Mouse (Mus musculus): ENCODE measurements around the gene Cd47. TPM values are rescaled to one million over a fixed set of nuclear protein-coding genes. Genes with fewer than 3 reads are reported as not detected.
A peak's percentile ranks its signal among the peaks of the same experiment; 100 is the strongest.

Gene Cd47
- polyA plus RNA-seq, 1 experiment from 2014 or later, result 63.3 TPM

DNA sequence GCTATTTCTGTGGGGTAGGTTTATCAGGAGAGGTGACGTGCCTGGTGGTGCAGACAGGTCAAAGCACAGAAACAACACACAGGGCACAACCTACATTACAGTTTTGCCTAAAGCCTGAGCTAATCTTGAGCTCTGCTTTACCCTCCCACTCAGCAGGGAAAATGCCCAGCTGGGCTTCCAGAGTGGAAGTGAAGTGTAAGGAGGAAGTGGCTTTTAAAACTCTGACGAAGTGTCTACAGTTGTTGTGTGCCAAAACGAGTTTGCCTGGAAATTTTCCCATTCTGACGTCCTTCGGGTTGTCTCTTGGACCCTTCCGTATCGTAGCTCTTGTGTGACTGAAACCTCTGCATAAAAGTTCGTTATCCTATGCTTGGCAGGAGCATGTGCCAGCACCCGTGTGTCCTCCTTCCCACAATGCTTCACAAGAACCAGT is 7.9 kb upstream of the Cd47 start:
- no peaks in the 10 kb centered on the region for H3K9me3 ChIP-seq (replicated peaks)
- ATAC-seq (ENCODE audit: insufficient number of reproducible peaks, low FRiP score), result peak; percentile 51; the same call in 1 of the 2 replicates
- no peak overlapping the region for H3K9ac ChIP-seq
- no peaks in the 10 kb centered on the region for H3K27me3 ChIP-seq (replicated peaks)
- H3K4me2 ChIP-seq, result peak overlapping the region; percentile 56
- 29% methylated on average over 9 of the region's 9 CpGs for WGBS
- peaks cover 14% of the 10 kb centered on the region for H3K4me1 ChIP-seq (replicated peaks)
- H3K4me3 ChIP-seq, result 0 out of 2 replicates have a peak overlapping the region, but pooled peaks have one; percentile 9
- peak overlapping the region; percentile 64 for H3K27ac ChIP-seq (ENCODE audit: poor library complexity, severe bottlenecking)
- no peaks in the 10 kb centered on the region for H3K36me3 ChIP-seq

DNA sequence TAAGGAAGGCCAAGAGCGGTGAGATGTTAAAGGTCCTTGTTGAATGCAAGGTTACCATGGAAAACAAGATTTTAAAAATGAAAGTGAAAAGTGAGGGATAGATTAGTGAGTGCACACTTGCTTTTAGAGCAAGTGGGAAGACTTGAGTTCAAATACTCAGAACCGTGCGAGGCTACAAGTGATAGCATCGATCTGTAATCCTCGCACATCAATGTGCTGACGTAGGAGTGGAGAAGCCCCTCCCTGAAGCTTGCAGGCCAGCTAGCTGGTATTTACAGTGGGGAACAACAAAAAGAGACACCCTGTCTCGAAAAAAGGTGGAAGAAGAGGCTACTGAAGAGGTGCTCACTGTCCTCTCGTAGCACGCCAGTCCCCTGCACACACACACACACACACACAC is 6.7 kb upstream of the Cd47 start:
- H3K4me2 ChIP-seq, result no peak overlapping the region
- H3K27ac ChIP-seq (ENCODE audit: poor library complexity, severe bottlenecking), result no peak overlapping the region

GRCm38 (mm10) chr16:49796271-49796670 is 4.1 kb upstream of the Cd47 start:
- Histone ChIP-seq H3K27me3 (replicated peaks) (no peaks in the 10 kb centered on the region), H3K4me1 (replicated peaks) (peaks cover 24% of the 10 kb centered on the region), H3K9ac (no peak overlapping the region), H3K4me2 (no peak overlapping the region), H3K9me3 (replicated peaks) (no peaks in the 10 kb centered on the region), H3K36me3 (no peaks in the 10 kb centered on the region), H3K27ac (ENCODE audit: poor library complexity, severe bottlenecking) (no peak overlapping the region), H3K4me3 (no peak overlapping the region)
- 82% methylated on average over 2 of the region's 2 CpGs for WGBS
- no peak for ATAC-seq (ENCODE audit: insufficient number of reproducible peaks, low FRiP score)

More for the DNA sequence above, 6.7 kb upstream of the Cd47 start:
- WGBS, result 86% methylated on average over 8 of the region's 9 CpGs
- H3K4me1 ChIP-seq (replicated peaks), result peaks cover 15% of the 10 kb centered on the region
- H3K36me3 ChIP-seq, result no peaks in the 10 kb centered on the region
- H3K4me3 ChIP-seq, result no peak overlapping the region
- no peak for ATAC-seq (ENCODE audit: insufficient number of reproducible peaks, low FRiP score)
- no peaks in the 10 kb centered on the region for H3K27me3 ChIP-seq (replicated peaks)
- no peak overlapping the region for H3K9ac ChIP-seq
- no peaks in the 10 kb centered on the region for H3K9me3 ChIP-seq (replicated peaks)

DNA sequence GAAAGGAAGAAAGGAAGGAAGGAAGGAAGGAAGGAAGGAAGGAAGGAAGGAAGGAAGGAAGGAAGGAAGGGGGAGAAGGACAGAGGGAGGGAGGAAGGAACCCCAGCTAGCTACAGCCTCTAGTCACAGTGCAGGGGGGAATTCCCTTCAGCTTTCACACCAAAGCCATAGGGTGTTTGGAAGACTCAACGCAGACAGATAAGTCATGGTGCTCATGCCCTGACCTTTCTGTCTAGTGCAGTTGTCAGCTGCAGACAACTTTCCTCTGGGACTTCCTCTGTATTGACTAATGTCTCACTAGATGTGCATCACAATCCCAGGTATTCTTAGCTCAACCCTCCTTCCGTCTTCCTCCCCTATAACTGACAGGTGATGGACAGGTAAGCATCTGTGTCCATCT is 3.4 kb upstream of the Cd47 start:
- H3K4me1 ChIP-seq (replicated peaks), result peaks cover 22% of the 10 kb centered on the region
- 88% methylated on average over 2 of the region's 2 CpGs for WGBS
- ATAC-seq (ENCODE audit: insufficient number of reproducible peaks, low FRiP score), result no peak
- no peaks in the 10 kb centered on the region for H3K36me3 ChIP-seq
- H3K27me3 ChIP-seq (replicated peaks), result no peaks in the 10 kb centered on the region
- no peak overlapping the region for H3K4me2 ChIP-seq
- no peak overlapping the region for H3K9ac ChIP-seq
- no peak overlapping the region for H3K27ac ChIP-seq (ENCODE audit: poor library complexity, severe bottlenecking)
- H3K9me3 ChIP-seq (replicated peaks), result no peaks in the 10 kb centered on the region
- no peak overlapping the region for H3K4me3 ChIP-seq

GRCm38 (mm10) chr16:49798790-49799189 is 1.5 kb upstream of the Cd47 start:
- H3K27ac ChIP-seq (ENCODE audit: poor library complexity, severe bottlenecking), result no peak overlapping the region
- H3K27me3 ChIP-seq (replicated peaks), result no peaks in the 10 kb centered on the region
- 50% methylated on average over 6 of the region's 6 CpGs for WGBS
- no peak overlapping the region for H3K9ac ChIP-seq
- peaks cover 13% of the 10 kb centered on the region for H3K4me1 ChIP-seq (replicated peaks)
- no peak overlapping the region for H3K4me3 ChIP-seq
- H3K9me3 ChIP-seq (replicated peaks), result no peaks in the 10 kb centered on the region
- H3K36me3 ChIP-seq, result no peaks in the 10 kb centered on the region
- no peak for ATAC-seq (ENCODE audit: insufficient number of reproducible peaks, low FRiP score)
- H3K4me2 ChIP-seq, result no peak overlapping the region

DNA sequence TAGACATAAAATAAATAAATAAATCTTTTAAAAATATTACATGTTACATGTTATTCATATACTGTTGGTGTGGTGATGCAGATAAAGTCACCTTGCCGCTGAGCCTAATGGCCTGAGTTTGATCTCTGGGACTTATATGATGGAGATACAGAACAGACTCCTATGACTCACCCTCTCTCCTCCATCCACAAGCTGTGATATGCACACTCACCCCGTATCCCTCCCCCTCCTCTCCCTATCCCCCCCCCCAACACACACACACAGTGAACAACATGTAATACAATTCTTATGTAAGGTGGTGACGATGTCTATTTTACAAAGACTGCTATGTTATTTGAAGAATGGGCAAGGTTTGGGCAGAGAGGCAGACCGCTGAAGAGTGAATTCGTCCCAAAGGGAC is 663 bp downstream of the Cd47 start:
- ATAC-seq (ENCODE audit: insufficient number of reproducible peaks, low FRiP score), result no peak
- Histone ChIP-seq H3K4me3 (no peak overlapping the region), H3K9me3 (replicated peaks) (no peaks in the 10 kb centered on the region), H3K27me3 (replicated peaks) (no peaks in the 10 kb centered on the region), H3K36me3 (no peaks in the 10 kb centered on the region), H3K9ac (no peak overlapping the region), H3K4me1 (replicated peaks) (peaks cover 21% of the 10 kb centered on the region), H3K27ac (ENCODE audit: poor library complexity, severe bottlenecking) (no peak overlapping the region), H3K4me2 (no peak overlapping the region)
- WGBS, result 62% methylated on average over 5 of the region's 5 CpGs

GRCm38 (mm10) chr16:49801399-49801798 is 1.1 kb downstream of the Cd47 start:
- H3K9me3 ChIP-seq (replicated peaks), result no peaks in the 10 kb centered on the region
- no peak for ATAC-seq (ENCODE audit: insufficient number of reproducible peaks, low FRiP score)
- peaks cover 21% of the 10 kb centered on the region for H3K4me1 ChIP-seq (replicated peaks)
- H3K27ac ChIP-seq (ENCODE audit: poor library complexity, severe bottlenecking), result no peak overlapping the region
- H3K9ac ChIP-seq, result no peak overlapping the region
- no peak overlapping the region for H3K4me3 ChIP-seq
- H3K4me2 ChIP-seq, result no peak overlapping the region
- H3K36me3 ChIP-seq, result no peaks in the 10 kb centered on the region
- WGBS, result 50% methylated on average over 5 of the region's 5 CpGs
- no peaks in the 10 kb centered on the region for H3K27me3 ChIP-seq (replicated peaks)

GRCm38 (mm10) chr16:49802993-49803392 is 2.7 kb downstream of the Cd47 start:
- ATAC-seq (ENCODE audit: insufficient number of reproducible peaks, low FRiP score), result no peak
- Histone ChIP-seq H3K9me3 (replicated peaks) (no peaks in the 10 kb centered on the region), H3K4me1 (replicated peaks) (peaks cover 21% of the 10 kb centered on the region), H3K4me2 (no peak overlapping the region), H3K4me3 (no peak overlapping the region), H3K9ac (no peak overlapping the region), H3K27me3 (replicated peaks) (no peaks in the 10 kb centered on the region), H3K36me3 (no peaks in the 10 kb centered on the region), H3K27ac (ENCODE audit: poor library complexity, severe bottlenecking) (no peak overlapping the region)
- WGBS, result 75% methylated on average over 2 of the region's 2 CpGs

GRCm38 (mm10) chr16:49803932-49804461 is 3.7 kb downstream of the Cd47 start:
- Histone ChIP-seq H3K27ac (ENCODE audit: poor library complexity, severe bottlenecking) (no peak overlapping the region), H3K9ac (peak overlapping the region; percentile 59), H3K4me2 (peak overlapping the region; percentile 81), H3K36me3 (no peaks in the 10 kb centered on the region), H3K9me3 (replicated peaks) (no peaks in the 10 kb centered on the region), H3K4me3 (peak overlapping the region; percentile 39), H3K4me1 (replicated peaks) (peaks cover 17% of the 10 kb centered on the region), H3K27me3 (replicated peaks) (no peaks in the 10 kb centered on the region)
- 3% methylated on average over 12 of the region's 12 CpGs for WGBS
- ATAC-seq (ENCODE audit: insufficient number of reproducible peaks, low FRiP score), result no peak

DNA sequence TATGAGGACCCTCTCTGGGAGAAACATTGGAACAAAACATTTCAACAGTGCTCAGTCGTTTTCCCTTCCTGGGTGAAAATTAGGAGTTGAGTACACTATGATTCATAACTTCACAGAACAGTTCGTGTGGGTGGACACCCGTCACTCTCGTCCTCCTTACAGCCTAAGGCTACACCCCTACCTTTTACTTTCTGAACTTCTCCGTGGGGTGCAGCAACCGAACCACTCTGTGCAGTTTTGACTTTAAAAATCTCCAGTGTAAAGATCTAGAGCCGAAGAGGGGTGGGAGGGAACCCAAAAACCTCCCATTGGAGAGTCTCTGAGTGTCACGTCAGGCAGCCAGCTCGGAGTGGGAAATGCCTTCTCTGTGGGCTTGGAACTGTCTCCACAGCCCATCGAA is 6.6 kb downstream of the Cd47 start:
- Histone ChIP-seq H3K27me3 (replicated peaks) (peaks cover 3% of the 10 kb centered on the region), H3K4me3 (no peak overlapping the region), H3K4me2 (no peak overlapping the region), H3K4me1 (replicated peaks) (peaks cover 10% of the 10 kb centered on the region), H3K9me3 (replicated peaks) (no peaks in the 10 kb centered on the region), H3K27ac (ENCODE audit: poor library complexity, severe bottlenecking) (no peak overlapping the region), H3K9ac (no peak overlapping the region), H3K36me3 (no peaks in the 10 kb centered on the region)
- WGBS, result 89% methylated on average over 10 of the region's 10 CpGs
- ATAC-seq (ENCODE audit: insufficient number of reproducible peaks, low FRiP score), result no peak

- Histone ChIP-seq H3K27ac (ENCODE audit: poor library complexity, severe bottlenecking) (no peak overlapping the region), H3K9ac (no peak overlapping the region), H3K4me2 (no peak overlapping the region), H3K27me3 (replicated peaks) (peaks cover 3% of the 10 kb centered on the region), H3K9me3 (replicated peaks) (no peaks in the 10 kb centered on the region), H3K4me3 (no peak overlapping the region), H3K4me1 (replicated peaks) (peaks cover 10% of the 10 kb centered on the region), H3K36me3 (no peaks in the 10 kb centered on the region)
- WGBS, result 50% methylated on average over 7 of the region's 7 CpGs
- ATAC-seq (ENCODE audit: insufficient number of reproducible peaks, low FRiP score), result no peak
Observed at GRCm38 (mm10) chr16:49807419-49807841, 7.1 kb downstream of the Cd47 start.

DNA sequence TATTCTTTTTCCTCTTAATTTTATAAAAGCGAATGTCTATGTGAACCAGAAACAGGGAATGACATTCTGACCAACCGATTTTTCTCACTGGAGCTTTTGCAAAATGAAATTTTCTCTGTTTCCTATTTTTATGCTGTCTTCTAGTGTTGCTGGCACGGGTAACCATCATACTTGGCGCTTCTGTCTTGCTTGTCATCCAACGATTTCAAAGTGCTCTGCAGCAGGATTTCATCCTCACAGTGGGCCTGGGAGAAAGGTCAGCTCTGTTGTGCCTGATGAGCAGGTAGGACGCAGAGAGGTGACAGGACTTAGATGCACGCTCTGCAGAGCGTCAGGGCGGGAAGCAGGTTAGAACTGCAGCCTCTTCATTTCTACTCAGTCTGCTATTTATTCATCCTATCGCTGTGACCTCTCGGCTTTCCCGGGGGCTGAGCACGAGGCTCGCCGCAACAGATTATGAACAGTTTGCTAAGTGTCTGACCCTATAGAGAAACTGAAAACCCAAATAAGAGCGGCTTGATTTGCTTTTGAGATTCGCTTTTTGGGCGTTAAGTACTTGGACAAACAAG is 7.6 kb downstream of the Cd47 start:
- no peak overlapping the region for H3K27ac ChIP-seq (ENCODE audit: poor library complexity, severe bottlenecking)
- H3K27me3 ChIP-seq (replicated peaks), result peaks cover 3% of the 10 kb centered on the region
- no peak overlapping the region for H3K9ac ChIP-seq
- no peak overlapping the region for H3K4me2 ChIP-seq
- peaks cover 10% of the 10 kb centered on the region for H3K4me1 ChIP-seq (replicated peaks)
- ATAC-seq (ENCODE audit: insufficient number of reproducible peaks, low FRiP score), result no peak
- 80% methylated on average over 18 of the region's 18 CpGs for WGBS
- H3K9me3 ChIP-seq (replicated peaks), result no peaks in the 10 kb centered on the region
- H3K36me3 ChIP-seq, result no peaks in the 10 kb centered on the region
- no peak overlapping the region for H3K4me3 ChIP-seq

Measured in heart, embryonic 12.5 days (tissue).